Mouse (Mus musculus) Patski (cell line): ENCODE results near the gene Pfas. TPM values are rescaled to one million over a fixed set of nuclear protein-coding genes. Genes with fewer than 3 reads are reported as not detected.
A peak's percentile ranks its signal among the peaks of the same experiment; 100 is the strongest.

Experiments
- ATAC-seq: fragments of 100-300 bp; one replicate; pipeline ENCODE4 v1.8.0; 2021
- CTCF ChIA-PET: fragments of 350-600 bp; sonication (Branson Sonifier 250); formaldehyde crosslinking; loops from one replicate; lab custom pipeline; 2022; ENCODE audit warnings: inconsistent platforms; lab: Charles Lee
- POLR2A ChIA-PET: fragments of 350-600 bp; sonication (Branson Sonifier 250); formaldehyde crosslinking; loops from one replicate; lab custom pipeline; 2022; ENCODE audit warnings: antibody characterized with exemption, inconsistent platforms; lab: Charles Lee
- DNase-seq: peaks from one replicate; pipeline ENCODE4 v3.0.0-alpha.2; 2011; ENCODE audit warnings: low read depth, low spot score
- H3K27me3 ChIP-seq: fragments of 371-371 bp; one replicate; pipeline ENCODE4 v1.5.1; 2021
- CTCF ChIP-seq: fragments of 100-300 bp; IDR thresholded peaks from one replicate; pipeline ENCODE4 v1.5.1; 2021
- in situ Hi-C: fragments of 300-500 bp; cut with MboI; formaldehyde crosslinking; loops from 3 replicates; pipeline ENCODE4 v1.11.1; 2018; ENCODE audit warnings: low pct_unique_long_range_greater_than_20kb, mixed read lengths
- polyA plus RNA-seq: library from polyadenylated mRNA; unstranded; gene quantifications from one replicate; pipeline ENCODE4 v1.2.3, GENCODE M21; 2021

Pfas gene
- polyA plus RNA-seq: 12.9 TPM

- ChIA-PET CTCF (no interaction called here), POLR2A (interaction anchor here (0.6 kb wide), 1 partner anchor 26 kb away, joined by 4 read pairs; no protein-coding TSS in a partner anchor)
- TF ChIP-seq CTCF: no peak
- DNase-seq: peak; percentile 44
- no peaks in the 10 kb centered on the region for H3K27me3 ChIP-seq
- in situ Hi-C loops: no loop called here
- ATAC-seq: peak; percentile 54
Observed at GRCm38 (mm10) chr11:69008182-69009121, at the start of gene Pfas. Pfas (minus strand) TSS chr11:69008460.

DNA sequence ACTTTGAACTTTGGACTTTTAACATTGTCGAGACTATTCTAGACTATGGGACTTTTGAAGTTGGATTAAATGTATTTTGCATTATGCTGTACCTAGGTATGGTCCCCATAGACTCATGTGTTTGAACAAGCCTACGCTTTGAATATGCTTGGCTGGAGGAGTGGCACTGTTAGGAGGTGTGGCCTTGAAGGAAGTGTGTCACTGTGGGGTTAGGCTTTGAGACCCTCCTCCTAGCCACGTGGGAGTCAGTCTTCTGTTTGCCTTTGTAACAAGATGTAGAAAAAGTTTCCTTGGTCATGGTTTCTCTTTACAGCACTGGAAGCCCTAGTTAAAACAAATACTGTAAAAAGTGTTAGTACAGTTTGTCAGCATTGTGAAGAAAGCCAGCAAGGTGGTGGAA, 45.6 kb upstream of the Pfas start:
- ChIA-PET POLR2A (no interaction called here), CTCF (interaction anchor here (1.5 kb wide), 1 partner anchor 18 kb away, joined by 3 read pairs; no protein-coding TSS in a partner anchor)
- H3K27me3 ChIP-seq: no peaks in the 10 kb centered on the region
- no peak for TF ChIP-seq CTCF
- ATAC-seq: no peak
- in situ Hi-C loops: no loop called here
- no peak for DNase-seq

DNA sequence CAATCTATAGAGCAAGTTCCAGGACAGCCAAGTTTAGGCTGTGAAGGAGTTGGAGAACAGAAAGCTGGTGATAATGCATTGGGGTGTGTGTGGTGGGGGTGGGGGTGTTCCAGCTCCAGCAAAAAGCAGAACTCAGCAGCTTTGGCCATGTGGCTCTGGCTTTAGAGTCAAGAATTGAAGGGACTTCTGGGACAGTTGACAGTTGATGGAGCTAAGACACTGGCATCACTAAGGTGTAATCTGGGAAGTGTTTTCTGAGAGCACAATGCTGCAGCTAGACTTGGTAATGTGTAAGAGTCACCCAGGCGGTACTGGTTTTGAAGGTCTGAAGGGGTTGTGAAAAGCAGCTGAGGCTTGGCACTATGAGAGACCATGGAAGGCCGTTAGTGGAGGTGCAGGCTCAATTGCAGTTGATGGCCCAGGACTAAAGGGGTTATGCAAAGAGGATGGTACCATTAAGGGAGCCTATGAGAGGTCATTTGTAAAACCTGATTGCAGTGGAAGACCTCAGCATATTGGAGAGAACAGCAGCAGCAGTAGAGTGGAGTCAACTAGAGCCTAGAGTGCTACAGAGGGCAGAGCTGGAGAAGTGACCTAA, 44.7 kb upstream of the Pfas start:
- no peaks in the 10 kb centered on the region for H3K27me3 ChIP-seq
- in situ Hi-C loops: no loop called here
- ATAC-seq (no peak), DNase-seq (no peak)
- POLR2A ChIA-PET: no interaction called here
- no peak for TF ChIP-seq CTCF
- CTCF ChIA-PET: interaction anchor here (1.5 kb wide), 1 partner anchor 17 kb away, joined by 3 read pairs; no protein-coding TSS in a partner anchor

DNA sequence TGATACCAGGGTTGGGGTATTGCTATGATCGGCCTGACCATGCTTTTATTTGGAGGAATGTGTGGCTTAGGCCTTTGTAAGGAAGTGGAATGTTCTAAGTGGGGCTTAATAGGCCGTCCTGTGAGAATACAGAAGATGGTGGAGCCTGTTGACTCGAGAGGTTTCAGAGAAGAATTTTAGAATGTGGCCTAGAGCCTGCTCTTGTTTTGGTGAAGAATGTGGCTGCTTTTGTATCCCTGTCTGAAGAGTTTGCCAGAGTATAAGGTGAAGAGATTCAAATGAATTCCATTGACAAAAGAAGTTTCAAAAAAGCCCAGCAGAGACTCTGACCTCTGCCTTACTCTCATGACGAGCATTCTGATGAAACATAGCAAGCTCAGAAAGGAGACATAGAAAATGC, 43.5 kb upstream of the Pfas start:
- H3K27me3 ChIP-seq: no peaks in the 10 kb centered on the region
- CTCF ChIA-PET: no interaction called here
- ATAC-seq (no peak), DNase-seq (no peak)
- POLR2A ChIA-PET: no interaction called here
- in situ Hi-C loops: no loop called here
- TF ChIP-seq CTCF: no peak

DNA sequence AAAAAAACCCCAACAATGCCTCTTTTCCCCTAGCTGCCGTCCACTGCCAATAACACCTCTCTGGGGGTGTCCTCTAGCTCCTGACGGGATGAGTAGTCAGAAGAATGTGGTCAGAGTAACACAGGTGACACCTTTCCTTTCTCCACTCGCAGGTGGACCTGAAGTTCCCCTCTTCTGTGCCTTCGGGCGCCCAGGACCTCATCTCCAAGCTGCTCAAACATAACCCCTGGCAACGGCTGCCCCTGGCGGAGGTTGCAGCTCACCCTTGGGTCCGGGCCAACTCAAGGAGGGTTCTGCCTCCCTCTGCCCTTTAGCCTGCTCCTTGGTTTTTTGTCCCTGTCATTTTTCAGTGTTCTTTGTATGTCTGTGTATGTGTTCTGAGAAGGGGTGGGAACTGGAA, 42.5 kb upstream of the Pfas start:
- POLR2A ChIA-PET: interaction anchor here (1.2 kb wide), 2 partner anchors 9 to 11 kb away, joined by 4 read pairs; partner anchors contain the start of gene Borcs6
- TF ChIP-seq CTCF: no peak
- in situ Hi-C loops: no loop called here
- H3K27me3 ChIP-seq: no peaks in the 10 kb centered on the region
- ATAC-seq: no peak
- DNase-seq: no peak
- CTCF ChIA-PET: interaction anchor here (1.1 to 1.6 kb wide), 2 partner anchors 8 to 15 kb away, joined by 3 to 4 read pairs; partner anchors contain the start of gene Borcs6

DNA sequence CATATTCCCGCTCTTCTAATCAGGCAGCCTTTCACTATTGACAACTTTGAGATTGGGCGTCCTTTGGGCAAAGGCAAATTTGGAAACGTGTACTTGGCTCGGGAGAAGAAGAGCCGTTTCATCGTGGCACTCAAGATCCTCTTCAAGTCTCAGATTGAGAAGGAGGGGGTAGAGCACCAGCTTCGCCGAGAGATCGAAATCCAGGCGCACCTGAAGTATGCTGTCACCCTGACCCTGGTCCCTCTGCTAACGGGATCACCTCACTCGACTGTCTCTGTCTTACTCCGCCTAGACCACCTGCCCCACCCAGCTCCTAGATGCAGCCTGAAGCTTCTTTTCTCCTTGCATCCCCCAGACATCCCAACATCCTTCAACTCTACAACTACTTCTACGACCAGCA, 39.9 kb upstream of the Pfas start:
- ATAC-seq: no peak
- in situ Hi-C loops: no loop called here
- CTCF ChIA-PET: interaction anchor here (1.2 kb wide), 1 partner anchor 10 kb away, joined by 3 read pairs; no protein-coding TSS in a partner anchor
- no peaks in the 10 kb centered on the region for H3K27me3 ChIP-seq
- no peak for DNase-seq
- POLR2A ChIA-PET: no interaction called here
- TF ChIP-seq CTCF: no peak

DNA sequence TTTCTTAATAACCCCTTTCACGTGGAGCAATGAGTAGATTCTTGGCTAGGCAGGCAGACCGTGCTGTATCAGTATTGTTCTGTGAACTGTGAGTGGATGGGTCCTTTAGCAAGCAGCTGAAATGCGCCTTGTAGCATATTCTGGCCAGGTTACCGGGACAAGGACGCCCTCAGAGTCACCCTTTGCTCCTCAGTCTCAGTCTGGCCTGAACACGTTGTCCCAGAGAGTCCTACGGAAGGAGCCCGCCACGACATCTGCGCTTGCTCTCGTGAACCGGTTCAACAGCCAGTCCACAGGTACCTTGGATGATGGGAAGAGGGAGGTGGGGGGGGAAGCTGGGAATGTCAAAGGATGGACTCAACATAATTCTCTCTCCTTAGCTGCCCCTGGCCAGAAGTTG, 39.3 kb upstream of the Pfas start:
- DNase-seq (no peak), ATAC-seq (no peak)
- in situ Hi-C loops: no loop called here
- ChIA-PET CTCF (interaction anchor here (1.2 kb wide), 1 partner anchor 11 kb away, joined by 3 read pairs; no protein-coding TSS in a partner anchor), POLR2A (interaction anchor here (2.2 kb wide), 1 partner anchor 11 kb away, joined by 8 read pairs; the partner anchor contains the start of gene Borcs6)
- no peaks in the 10 kb centered on the region for H3K27me3 ChIP-seq
- TF ChIP-seq CTCF: no peak

DNA sequence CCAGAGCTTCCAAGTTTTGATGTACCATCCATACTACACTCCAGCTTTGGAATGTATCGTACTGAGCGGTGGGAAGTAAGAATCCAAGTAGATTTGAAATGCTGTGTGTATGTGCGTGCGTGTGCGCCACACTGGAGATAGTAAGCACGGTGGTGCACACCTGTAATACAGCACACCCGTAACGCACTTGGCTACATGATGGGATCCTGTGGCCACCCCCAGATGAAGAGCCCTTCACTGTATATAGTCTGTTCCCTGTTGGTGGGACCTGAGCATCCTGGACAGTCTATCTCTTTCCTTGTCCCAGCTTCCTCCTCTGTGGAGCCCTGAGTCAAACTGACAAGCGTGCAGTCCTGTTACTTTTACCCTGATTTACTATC, 38.1 kb upstream of the Pfas start:
- ATAC-seq (no peak), DNase-seq (no peak)
- CTCF ChIA-PET: no interaction called here
- in situ Hi-C loops: no loop called here
- POLR2A ChIA-PET: interaction anchor here (2.2 kb wide), 1 partner anchor 13 kb away, joined by 8 read pairs; the partner anchor contains the start of gene Borcs6
- TF ChIP-seq CTCF: no peak
- H3K27me3 ChIP-seq: no peaks in the 10 kb centered on the region

DNA sequence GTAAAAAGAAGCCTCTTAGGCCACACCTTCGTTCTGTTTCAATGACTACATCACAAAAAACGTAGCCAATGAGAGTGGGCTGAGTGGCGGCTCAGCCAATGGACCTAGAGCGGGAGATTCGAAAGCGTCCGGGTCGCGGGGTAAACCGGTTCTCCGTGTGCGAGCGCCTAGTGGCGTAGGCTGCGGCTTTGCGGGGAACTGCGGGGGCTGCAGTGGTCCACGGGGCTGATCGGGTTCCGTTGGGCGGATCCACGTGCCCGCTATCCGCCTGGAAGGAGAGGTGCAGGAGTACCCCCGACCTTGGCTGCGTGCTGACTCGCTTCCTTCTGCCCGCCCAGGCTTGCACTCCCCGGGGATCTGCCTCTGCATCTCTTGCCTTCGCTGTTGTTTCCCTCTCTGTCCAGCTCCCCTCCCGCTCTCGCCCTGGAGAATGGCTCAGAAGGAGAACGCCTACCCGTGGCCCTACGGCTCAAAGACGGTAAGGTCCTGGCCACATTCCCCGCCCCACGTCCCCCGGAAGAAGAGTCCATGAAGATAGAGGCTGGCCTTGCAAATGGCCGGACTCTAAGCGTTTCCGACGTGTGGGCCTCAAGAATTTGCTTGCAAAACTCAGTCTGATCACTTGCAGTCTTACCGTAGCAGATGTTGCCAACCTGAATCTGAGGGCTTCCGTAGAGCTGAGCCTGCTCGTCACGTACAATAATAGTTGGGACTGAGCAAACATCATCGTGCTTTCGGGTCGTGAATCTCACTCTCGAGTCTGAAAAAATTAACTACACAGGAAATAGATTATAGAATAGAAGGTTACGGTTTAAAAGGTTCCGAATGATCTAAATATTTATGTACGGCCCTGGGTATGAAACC, 37.5 kb upstream of the Pfas start, which contains the start of gene Aurkb:
TSS of gene Aurkb (plus strand) at position 117 of the 864 bp plus-strand sequence.
- TF ChIP-seq CTCF: no peak
- no peaks in the 10 kb centered on the region for H3K27me3 ChIP-seq
- DNase-seq: no peak
- ATAC-seq: peak; percentile 52
- CTCF ChIA-PET: no interaction called here
- POLR2A ChIA-PET: interaction anchor here (2.2 kb wide), 1 partner anchor 13 kb away, joined by 8 read pairs; the partner anchor contains the start of gene Borcs6
- in situ Hi-C loops: no loop called here
